Mouse (Mus musculus): ENCODE measurements around the gene Sim1. TPM values are rescaled to one million over a fixed set of nuclear protein-coding genes. Genes with fewer than 3 reads are reported as not detected.
A peak's percentile ranks its signal among the peaks of the same experiment; 100 is the strongest.

Sim1 gene
- polyA plus RNA-seq, 1 experiment from 2014 or later: 10.1 TPM

DNA sequence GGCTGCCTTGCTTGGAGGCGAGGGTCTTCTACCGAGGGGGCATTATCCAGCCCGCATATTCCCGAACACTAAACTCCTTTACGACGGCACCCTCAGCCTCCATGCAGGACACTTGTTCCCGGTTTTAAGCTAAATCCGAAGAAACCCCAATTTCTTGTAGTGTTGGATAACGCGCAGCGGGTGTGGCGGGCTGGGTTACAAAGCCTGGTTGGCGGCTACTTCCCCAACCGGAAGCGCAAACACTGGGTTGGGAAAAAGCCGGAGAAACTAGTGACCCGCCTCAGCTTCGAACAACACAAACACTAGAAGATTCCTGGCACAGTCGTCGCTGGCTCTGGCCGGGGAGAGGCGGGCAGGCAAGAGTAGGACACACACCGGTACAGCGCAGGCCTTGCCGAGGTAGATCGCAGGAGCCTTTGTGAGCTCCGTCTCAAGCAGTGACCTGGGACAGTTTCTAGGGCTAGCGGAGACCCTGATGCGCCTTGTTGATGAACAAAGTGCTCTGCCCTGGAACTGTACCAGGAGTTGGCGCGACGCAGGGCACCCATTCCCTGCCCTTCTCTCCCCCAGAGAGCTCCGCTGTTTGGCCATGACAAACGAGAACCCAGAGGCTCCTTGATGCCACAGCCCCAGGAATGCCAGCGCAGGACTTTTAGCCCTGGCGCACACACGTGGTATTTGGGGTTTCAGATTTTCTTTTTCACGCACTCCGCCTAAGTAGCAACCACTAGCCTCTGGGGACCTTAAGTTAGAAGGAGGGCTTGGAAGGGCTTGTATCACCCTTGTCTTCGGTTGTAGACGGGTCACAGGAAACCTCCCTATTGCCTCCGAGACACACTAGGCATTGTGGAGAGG lies 6.4 kb downstream of the Sim1 start:
- Histone ChIP-seq H3K36me3 (ENCODE audit: insufficient read depth, low read length) (no peaks in the 10 kb centered on the region), H3K9ac (replicated peaks; ENCODE audit: low read length) (peak overlapping the region; percentile 52), H3K4me1 (ENCODE audit: insufficient read depth, low read length) (peaks cover 14% of the 10 kb centered on the region; the same call in 1 of the 2 replicates), H3K4me3 (ENCODE audit: low read length) (peak overlapping the region; percentile 39), H3K27ac (ENCODE audit: low read length) (peak overlapping the region; percentile 92), H3K4me2 (replicated peaks; ENCODE audit: low read depth, low read length) (peak overlapping the region; percentile 52), H3K27me3 (ENCODE audit: insufficient read depth, low read length) (peaks cover 71% of the 10 kb centered on the region), H3K9me3 (ENCODE audit: low read length) (no peaks in the 10 kb centered on the region)
- WGBS: 1% methylated on average over 42 of the region's 42 CpGs
- no peak for ATAC-seq (ENCODE audit: low FRiP score, low TSS enrichment)

DNA sequence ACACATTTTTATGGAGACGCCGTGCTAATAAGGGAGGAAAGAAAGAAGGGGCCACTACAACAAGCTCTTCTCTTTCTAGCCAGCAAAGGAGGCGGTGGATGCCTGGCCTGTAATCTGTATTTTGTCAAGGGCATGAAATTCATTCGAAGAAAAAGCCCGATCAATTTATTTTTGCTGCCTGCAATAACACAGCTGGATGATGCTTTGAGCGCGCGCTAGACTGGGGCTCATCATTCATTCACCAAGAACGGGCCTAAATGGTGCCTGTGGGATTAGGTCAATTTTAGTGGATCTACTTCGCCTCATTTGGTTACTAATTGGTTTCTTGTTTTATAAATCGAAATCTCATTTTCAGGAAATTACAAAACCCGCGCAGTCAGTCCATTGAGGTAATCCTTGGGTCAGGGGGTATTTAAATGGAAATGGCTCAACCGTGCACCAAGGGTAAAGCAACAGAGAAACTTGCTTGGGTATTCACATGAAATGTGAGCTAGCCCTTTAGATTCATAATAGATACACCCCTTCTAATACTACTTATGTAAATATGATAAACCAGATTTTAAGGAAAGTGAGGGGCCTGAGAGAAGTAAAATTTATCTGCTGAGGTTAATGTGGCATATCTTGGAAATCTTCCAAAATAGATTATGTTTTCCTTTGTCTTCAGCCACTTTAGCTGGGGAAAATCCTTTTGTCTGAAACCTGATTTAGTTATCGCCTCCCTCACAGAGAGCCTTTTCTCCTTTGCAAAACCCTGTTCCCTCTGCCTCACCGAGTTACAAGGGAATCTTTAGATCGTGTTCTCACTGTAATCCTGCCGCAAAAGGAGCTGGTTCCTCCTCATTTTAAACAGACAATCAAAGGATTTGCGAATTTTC lies 7.3 kb downstream of the Sim1 start:
- peak overlapping the region; percentile 92 for H3K27ac ChIP-seq (ENCODE audit: low read length)
- no peak for ATAC-seq (ENCODE audit: low FRiP score, low TSS enrichment)
- peaks cover 72% of the 10 kb centered on the region for H3K27me3 ChIP-seq (ENCODE audit: insufficient read depth, low read length)
- peaks cover 14% of the 10 kb centered on the region; the same call in 1 of the 2 replicates for H3K4me1 ChIP-seq (ENCODE audit: insufficient read depth, low read length)
- H3K9me3 ChIP-seq (ENCODE audit: low read length): no peaks in the 10 kb centered on the region
- WGBS: 3% methylated on average over 19 of the region's 19 CpGs
- H3K9ac ChIP-seq (replicated peaks; ENCODE audit: low read length): peak overlapping the region; percentile 52
- H3K4me3 ChIP-seq (ENCODE audit: low read length): peak overlapping the region; percentile 39
- no peaks in the 10 kb centered on the region for H3K36me3 ChIP-seq (ENCODE audit: insufficient read depth, low read length)
- H3K4me2 ChIP-seq (replicated peaks; ENCODE audit: low read depth, low read length): peak overlapping the region; percentile 52

DNA sequence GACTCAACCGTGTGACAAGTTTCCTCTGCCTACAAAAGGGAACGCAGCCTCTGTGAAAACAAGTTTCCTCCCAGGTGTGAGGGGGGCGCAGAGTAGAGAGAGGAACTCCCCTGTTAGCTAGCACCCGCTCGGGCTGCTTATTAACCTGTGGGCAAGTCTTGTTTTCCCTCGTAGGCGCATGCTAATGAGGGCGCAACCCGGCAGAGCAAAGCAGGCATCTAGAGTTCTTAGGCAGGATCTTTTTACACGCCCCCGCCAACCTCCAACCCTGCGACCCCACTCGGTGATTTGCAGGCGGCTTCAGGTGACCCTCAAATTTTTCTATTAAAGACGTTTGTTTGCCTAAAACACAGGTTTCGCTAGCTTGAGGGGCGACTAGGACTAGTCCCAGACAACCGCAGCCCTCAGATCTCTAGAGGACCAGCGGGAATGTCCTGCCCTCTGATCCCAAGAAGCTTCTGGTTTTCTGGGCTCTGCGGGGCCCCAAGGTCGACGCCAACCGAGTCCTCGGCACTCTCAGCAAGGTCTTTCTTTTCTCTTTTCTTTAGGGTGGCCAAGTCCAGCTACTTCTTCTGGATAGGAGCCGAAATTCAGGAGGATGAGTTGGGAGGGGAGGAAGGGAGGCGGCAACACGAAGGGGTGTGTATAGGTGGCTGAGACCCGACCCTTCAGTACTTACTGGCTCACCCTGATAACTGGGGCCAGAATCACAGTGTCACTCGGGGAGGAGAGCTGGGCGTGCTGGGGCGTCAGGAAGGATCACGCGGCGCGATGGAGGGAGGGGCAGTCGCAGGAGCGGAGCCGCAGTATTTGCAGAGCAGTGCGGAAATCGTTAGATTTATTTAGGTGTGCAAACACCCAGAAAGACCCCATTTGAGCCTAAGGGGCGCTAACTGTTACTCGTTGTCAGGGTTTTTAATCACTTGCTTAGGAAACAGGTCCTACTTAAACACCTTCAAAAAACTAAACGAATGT lies 8.5 kb downstream of the Sim1 start:
- peak; percentile 94 for ATAC-seq (ENCODE audit: low FRiP score, low TSS enrichment)
- Histone ChIP-seq H3K4me2 (replicated peaks; ENCODE audit: low read depth, low read length) (peak overlapping the region; percentile 39), H3K9ac (replicated peaks; ENCODE audit: low read length) (peak overlapping the region; percentile 27), H3K27ac (ENCODE audit: low read length) (peak overlapping the region; percentile 76), H3K4me1 (ENCODE audit: insufficient read depth, low read length) (peaks cover 14% of the 10 kb centered on the region; the same call in 1 of the 2 replicates), H3K27me3 (ENCODE audit: insufficient read depth, low read length) (peaks cover 78% of the 10 kb centered on the region), H3K36me3 (ENCODE audit: insufficient read depth, low read length) (no peaks in the 10 kb centered on the region), H3K9me3 (ENCODE audit: low read length) (no peaks in the 10 kb centered on the region), H3K4me3 (ENCODE audit: low read length) (peak overlapping the region; percentile 33)
- WGBS: under 1% methylated on average over 43 of the region's 43 CpGs

DNA sequence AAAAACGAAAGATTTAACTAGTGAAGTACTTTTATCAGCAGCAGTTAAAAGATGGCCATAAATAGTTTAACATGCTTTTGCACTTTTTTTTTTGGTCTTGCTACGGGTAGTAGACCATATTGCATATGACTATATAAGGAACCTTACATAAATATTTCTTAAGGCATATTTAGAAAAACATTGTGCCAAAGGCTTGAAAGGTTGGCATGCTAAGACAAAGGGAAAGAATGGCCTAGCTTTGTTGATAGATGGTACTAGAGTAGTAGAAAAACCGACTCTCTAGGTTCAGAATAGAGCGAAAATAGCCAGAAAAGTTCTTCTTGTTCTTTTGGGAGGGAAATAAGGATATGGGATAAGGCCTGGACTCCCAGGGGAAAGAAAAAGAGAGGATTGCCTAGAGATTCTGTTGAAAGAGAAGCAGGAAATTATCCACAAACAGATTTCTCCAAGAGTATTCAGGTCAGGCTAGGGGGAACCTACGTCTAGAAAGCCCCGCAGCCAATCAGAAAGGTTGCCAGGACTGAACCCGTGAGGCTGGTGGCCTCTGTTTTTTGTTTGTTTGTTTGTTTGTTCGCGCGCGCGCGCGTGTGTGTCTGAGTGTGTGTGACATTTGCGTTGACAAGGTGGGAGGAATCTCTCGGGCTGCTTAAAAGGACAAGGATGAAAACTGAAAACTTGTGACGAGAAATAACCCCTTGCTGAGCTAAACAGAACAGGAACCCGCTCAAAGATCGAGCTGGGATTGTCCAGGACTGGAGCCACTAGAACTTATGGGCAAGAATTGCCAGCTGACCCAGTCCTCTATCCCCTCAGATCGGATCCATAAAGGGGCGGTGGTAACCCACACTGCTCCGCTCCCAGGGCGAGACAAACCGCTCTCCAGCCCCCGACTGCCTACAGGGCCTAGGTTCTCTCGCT lies 9.6 kb downstream of the Sim1 start:
- 5% methylated on average over 26 of the region's 26 CpGs for WGBS
- peak overlapping the region; percentile 33 for H3K4me3 ChIP-seq (ENCODE audit: low read length)
- peak overlapping the region; percentile 53 for H3K4me2 ChIP-seq (replicated peaks; ENCODE audit: low read depth, low read length)
- H3K27me3 ChIP-seq (ENCODE audit: insufficient read depth, low read length): peaks cover 82% of the 10 kb centered on the region
- peak overlapping the region; percentile 65 for H3K27ac ChIP-seq (ENCODE audit: low read length)
- H3K36me3 ChIP-seq (ENCODE audit: insufficient read depth, low read length): no peaks in the 10 kb centered on the region
- no peaks in the 10 kb centered on the region for H3K9me3 ChIP-seq (ENCODE audit: low read length)
- H3K9ac ChIP-seq (replicated peaks; ENCODE audit: low read length): peak overlapping the region; percentile 56
- peaks cover 14% of the 10 kb centered on the region; the same call in 1 of the 2 replicates for H3K4me1 ChIP-seq (ENCODE audit: insufficient read depth, low read length)
- ATAC-seq (ENCODE audit: low FRiP score, low TSS enrichment): no peak

- Histone ChIP-seq H3K27ac (ENCODE audit: low read length) (peak overlapping the region; percentile 65), H3K4me3 (ENCODE audit: low read length) (peak overlapping the region; percentile 33)
Observed at GRCm38 (mm10) chr10:50904764-50905701, 10.5 kb downstream of the Sim1 start.

DNA sequence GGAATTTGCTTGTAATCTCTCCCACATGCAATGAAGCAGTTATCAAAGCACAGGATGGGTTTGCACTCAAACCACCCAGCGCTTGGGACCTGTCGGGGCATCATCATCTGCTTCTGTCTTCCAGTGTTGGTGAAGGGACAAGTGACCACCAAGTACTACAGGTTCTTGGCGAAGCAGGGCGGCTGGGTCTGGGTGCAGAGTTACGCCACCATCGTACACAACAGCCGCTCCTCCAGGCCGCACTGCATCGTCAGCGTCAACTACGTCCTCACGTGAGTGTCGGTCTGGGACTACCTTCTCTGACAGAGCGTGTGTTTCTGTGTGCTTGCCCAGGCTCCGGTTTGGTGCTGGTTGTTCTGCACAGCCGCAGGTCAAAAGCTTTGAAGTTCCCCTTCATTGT lies 15.8 kb downstream of the Sim1 start:
- H3K4me2 ChIP-seq (replicated peaks; ENCODE audit: low read depth, low read length): peak overlapping the region; percentile 7
- ATAC-seq (ENCODE audit: low FRiP score, low TSS enrichment): 0 out of 2 replicates have a peak, but pooled peaks have one; percentile 60
- H3K27me3 ChIP-seq (ENCODE audit: insufficient read depth, low read length): peaks cover 71% of the 10 kb centered on the region
- H3K9me3 ChIP-seq (ENCODE audit: low read length): no peaks in the 10 kb centered on the region
- peak overlapping the region; percentile 23 for H3K4me3 ChIP-seq (ENCODE audit: low read length)
- H3K9ac ChIP-seq (replicated peaks; ENCODE audit: low read length): no peak overlapping the region
- WGBS: 12% methylated on average over 16 of the region's 16 CpGs
- H3K27ac ChIP-seq (ENCODE audit: low read length): no peak overlapping the region
- no peaks in the 10 kb centered on the region for H3K36me3 ChIP-seq (ENCODE audit: insufficient read depth, low read length)
- H3K4me1 ChIP-seq (ENCODE audit: insufficient read depth, low read length): 0 out of 2 replicates have a peak, but pooled peaks cover 4% of the 10 kb centered on the region

More at GRCm38 (mm10) chr10:50904764-50905701, 10.5 kb downstream of the Sim1 start:
- Histone ChIP-seq H3K36me3 (ENCODE audit: insufficient read depth, low read length) (no peaks in the 10 kb centered on the region), H3K4me1 (ENCODE audit: insufficient read depth, low read length) (peaks cover 14% of the 10 kb centered on the region; the same call in 1 of the 2 replicates), H3K9ac (replicated peaks; ENCODE audit: low read length) (peak overlapping the region; percentile 56), H3K27me3 (ENCODE audit: insufficient read depth, low read length) (peaks cover 89% of the 10 kb centered on the region), H3K9me3 (ENCODE audit: low read length) (no peaks in the 10 kb centered on the region), H3K4me2 (replicated peaks; ENCODE audit: low read depth, low read length) (peak overlapping the region; percentile 53)
- WGBS: 11% methylated on average over 29 of the region's 29 CpGs
- no peak for ATAC-seq (ENCODE audit: low FRiP score, low TSS enrichment)

- H3K9ac ChIP-seq (replicated peaks; ENCODE audit: low read length): no peak overlapping the region
- peak overlapping the region; percentile 7 for H3K4me2 ChIP-seq (replicated peaks; ENCODE audit: low read depth, low read length)
- WGBS: 14% methylated on average over 12 of the region's 12 CpGs
- H3K4me3 ChIP-seq (ENCODE audit: low read length): peak overlapping the region; percentile 23
- H3K27ac ChIP-seq (ENCODE audit: low read length): no peak overlapping the region
- no peaks in the 10 kb centered on the region for H3K36me3 ChIP-seq (ENCODE audit: insufficient read depth, low read length)
- H3K4me1 ChIP-seq (ENCODE audit: insufficient read depth, low read length): 0 out of 2 replicates have a peak, but pooled peaks cover 4% of the 10 kb centered on the region
- ATAC-seq (ENCODE audit: low FRiP score, low TSS enrichment): peak; percentile 83
- H3K9me3 ChIP-seq (ENCODE audit: low read length): no peaks in the 10 kb centered on the region
- peaks cover 66% of the 10 kb centered on the region for H3K27me3 ChIP-seq (ENCODE audit: insufficient read depth, low read length)
Observed at GRCm38 (mm10) chr10:50910861-50911410, 16.4 kb downstream of the Sim1 start.
